Mouse (Mus musculus) intestine, postnatal 0 days (tissue): Measurements from ENCODE around the gene Setd4. TPM values are rescaled to one million over a fixed set of nuclear protein-coding genes. Genes with fewer than 3 reads are reported as not detected.
A peak's percentile ranks its signal among the peaks of the same experiment; 100 is the strongest.

Experiments used
- ATAC-seq: fragments of 200-750 bp; cut with Nextera tagmentation; 2 replicates; pipeline ENCODE4 v1.8.0; 2017; ENCODE audit warnings: mild to moderate bottlenecking, moderate TSS enrichment, moderate library complexity
- H3K27ac ChIP-seq: fragments of 300-500 bp; sonication (generic); 2 replicates; pipeline ENCODE4 v1.5.1; 2014; ENCODE audit warnings: mild to moderate bottlenecking, low read depth, low read length, moderate library complexity
- H3K27me3 ChIP-seq: fragments of 300-500 bp; sonication (generic); replicated peaks from 2 replicates; pipeline ENCODE4 v1.6.1; 2014; ENCODE audit warnings: low read length, mixed read lengths; ENCODE audit not compliant: control insufficient read depth, insufficient read depth
- H3K36me3 ChIP-seq: fragments of 300-500 bp; sonication (generic); 2 replicates; pipeline ENCODE4 v1.6.1; 2014; ENCODE audit warnings: mild to moderate bottlenecking, moderate library complexity; ENCODE audit not compliant: control insufficient read depth, insufficient read depth
- H3K4me1 ChIP-seq: fragments of 300-500 bp; sonication (generic); replicated peaks from 2 replicates; pipeline ENCODE4 v1.6.1; 2014; ENCODE audit warnings: antibody characterized with exemption, low read length, mixed read lengths; ENCODE audit not compliant: control insufficient read depth, insufficient read depth
- H3K4me2 ChIP-seq: fragments of 300-500 bp; sonication (generic); replicated peaks from 2 replicates; pipeline ENCODE4 v1.6.1; 2014; ENCODE audit warnings: low read depth, mild to moderate bottlenecking, moderate library complexity
- H3K4me3 ChIP-seq: fragments of 300-500 bp; sonication (generic); 2 replicates; pipeline ENCODE4 v1.5.1; 2014; ENCODE audit warnings: low read depth, low read length
- H3K9ac ChIP-seq: fragments of 300-500 bp; sonication (generic); 2 replicates; pipeline ENCODE4 v1.6.1; 2014; ENCODE audit warnings: mild to moderate bottlenecking, low read depth, low read length
- H3K9me3 ChIP-seq: fragments of 300-500 bp; sonication (generic); 2 replicates; pipeline ENCODE4 v1.6.1; 2016; ENCODE audit warnings: mixed run types; ENCODE audit not compliant: control insufficient read depth
- CTCF ChIP-seq: sonication (generic); IDR thresholded peaks from 2 replicates; pipeline ENCODE4 v1.5.1; 2016; ENCODE audit warnings: low read depth, mild to moderate bottlenecking, control low read depth, antibody characterized with exemption, moderate library complexity
- WGBS: fragments of 180-500 bp; shearing (Covaris S2); extraction: QIAGEN DNeasy Blood & Tissue Kit; methylation state at CpG from one replicate; pipeline ENCODE4 v1.1.7; 2014; 5-methylcytosine and 5-hydroxymethylcytosine counted together
- polyA plus RNA-seq: library from polyadenylated mRNA; unstranded; fragments of >200 nt; fragmentation: Nextera tagmentation; extraction: Ambion mirVana; gene quantifications from 2 replicates; pipeline ENCODE4 v1.2.1, GENCODE M21; 2015

The Setd4 gene
- polyA plus RNA-seq, 1 experiment from 2014 or later, result 4.3 TPM

DNA sequence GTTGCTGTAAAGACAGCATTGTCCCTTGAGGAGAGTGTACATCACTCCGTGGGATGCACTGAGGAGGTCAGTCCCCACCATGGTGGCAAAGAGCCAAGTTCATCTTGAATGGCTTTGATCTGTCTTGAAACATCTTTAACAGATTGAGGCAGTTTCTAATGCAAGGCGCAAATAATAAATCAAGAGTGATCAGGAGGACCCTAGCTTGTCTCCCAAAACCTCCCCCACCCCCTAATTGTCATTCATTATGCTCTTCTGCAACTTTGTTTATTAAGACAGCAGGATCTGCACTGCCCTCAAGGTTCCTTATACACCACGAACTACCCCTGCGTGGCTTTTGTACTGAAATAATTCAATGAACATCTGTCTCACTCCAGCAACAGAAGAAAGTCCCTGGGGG lies 1.7 kb upstream of the Setd4 start, which contains the start of gene Cbr1:
Gene Cbr1 (plus strand): TSS at position 301 of the 400 bp plus-strand sequence.
- H3K27ac ChIP-seq, result no peak within 1 kb of the TSS
- no peaks in the 10 kb centered on the region for H3K27me3 ChIP-seq
- H3K9ac ChIP-seq, result no peak within 1 kb of the TSS
- H3K4me2 ChIP-seq, result peak within 1 kb of the TSS; percentile 89
- WGBS, result 76% methylated on average over 4 of the region's 4 CpGs
- no peak for ATAC-seq
- peaks cover 3% of the 10 kb centered on the region for H3K4me1 ChIP-seq
- no peak for TF ChIP-seq CTCF
- H3K9me3 ChIP-seq, result no peaks in the 10 kb centered on the region
- peaks cover 6% of the 10 kb centered on the region; the same call in 1 of the 2 replicates for H3K36me3 ChIP-seq
- peak within 1 kb of the TSS; percentile 42; the same call in 1 of the 2 replicates for H3K4me3 ChIP-seq

- peaks cover 3% of the 10 kb centered on the region for H3K4me1 ChIP-seq
- peak overlapping the region; percentile 89 for H3K4me2 ChIP-seq
- no peaks in the 10 kb centered on the region for H3K27me3 ChIP-seq
- no peak for ATAC-seq
- WGBS, result 6% methylated on average over 16 of the region's 16 CpGs
- no peaks in the 10 kb centered on the region for H3K9me3 ChIP-seq
- no peak for TF ChIP-seq CTCF
- H3K9ac ChIP-seq, result peak overlapping the region; percentile 48
- H3K4me3 ChIP-seq, result peak overlapping the region; percentile 42
- H3K36me3 ChIP-seq, result peaks cover 1% of the 10 kb centered on the region; the same call in 1 of the 2 replicates
- H3K27ac ChIP-seq, result peak overlapping the region; percentile 87
These were observed 662 bp upstream of the Setd4 start for GRCm38 (mm10) chr16:93604481-93604969.

DNA sequence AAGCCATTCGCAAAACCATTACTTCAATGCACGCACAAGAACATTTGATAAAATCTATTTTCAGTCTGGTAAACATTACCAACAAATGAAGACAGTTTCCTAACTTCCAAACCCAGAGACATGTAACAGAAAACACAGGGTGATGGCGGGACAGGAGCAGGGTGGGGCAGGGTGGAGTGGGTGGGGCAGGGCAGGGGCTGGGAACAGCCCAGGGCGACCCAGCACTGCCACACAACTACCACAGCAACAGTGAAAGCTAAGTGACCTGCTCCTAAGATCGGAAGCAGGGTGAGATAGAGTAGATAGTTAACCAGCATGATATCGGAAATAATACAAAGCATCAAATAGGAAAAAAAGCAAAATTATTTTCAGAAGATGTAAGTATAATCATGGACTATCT lies 4.4 kb downstream of the Setd4 start:
- H3K9ac ChIP-seq, result no peak overlapping the region
- no peaks in the 10 kb centered on the region for H3K9me3 ChIP-seq
- WGBS, result 80% methylated on average over 6 of the region's 6 CpGs
- H3K27ac ChIP-seq, result no peak overlapping the region
- H3K4me2 ChIP-seq, result no peak overlapping the region
- no peak for TF ChIP-seq CTCF
- H3K4me1 ChIP-seq, result no peaks in the 10 kb centered on the region; the same call in 1 of the 2 replicates
- no peaks in the 10 kb centered on the region for H3K27me3 ChIP-seq
- H3K36me3 ChIP-seq, result peaks cover 3% of the 10 kb centered on the region
- ATAC-seq, result no peak
- H3K4me3 ChIP-seq, result no peak overlapping the region

GRCm38 (mm10) chr16:93597551-93597950 lies 6.3 kb downstream of the Setd4 start:
- ATAC-seq, result no peak
- Histone ChIP-seq H3K36me3 (peaks cover 12% of the 10 kb centered on the region), H3K4me3 (no peak overlapping the region), H3K4me2 (no peak overlapping the region), H3K27me3 (no peaks in the 10 kb centered on the region), H3K9ac (no peak overlapping the region), H3K27ac (no peak overlapping the region), H3K4me1 (no peaks in the 10 kb centered on the region), H3K9me3 (no peaks in the 10 kb centered on the region)
- WGBS, result 96% methylated on average over 9 of the region's 9 CpGs
- TF ChIP-seq CTCF, result no peak

DNA sequence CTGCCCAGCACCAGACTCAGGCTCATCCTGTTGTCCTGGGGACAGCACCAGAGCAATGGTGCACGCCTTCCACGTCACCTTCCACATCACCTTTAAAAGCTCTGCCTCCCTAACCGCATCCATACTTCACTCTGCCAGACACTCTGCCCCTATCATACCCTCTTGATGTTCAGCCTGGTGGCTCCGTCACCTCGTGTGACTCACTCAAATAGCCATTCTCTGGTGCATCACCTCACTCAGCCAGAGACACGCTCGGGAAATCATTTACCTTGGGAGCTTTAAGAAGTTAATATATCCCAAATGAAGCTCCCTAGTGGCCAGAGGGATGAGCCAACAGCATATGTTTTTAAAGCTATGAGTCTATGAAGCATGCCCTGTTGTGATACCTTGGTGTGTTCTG lies 7.1 kb downstream of the Setd4 start:
- Histone ChIP-seq H3K36me3 (peaks cover 12% of the 10 kb centered on the region), H3K4me3 (no peak overlapping the region), H3K9ac (no peak overlapping the region), H3K4me1 (no peaks in the 10 kb centered on the region), H3K27ac (no peak overlapping the region), H3K4me2 (no peak overlapping the region), H3K27me3 (no peaks in the 10 kb centered on the region), H3K9me3 (no peaks in the 10 kb centered on the region)
- 93% methylated on average over 7 of the region's 7 CpGs for whole genome bisulfite sequencing
- TF ChIP-seq CTCF, result no peak
- no peak for ATAC-seq

GRCm38 (mm10) chr16:93595766-93596165 lies 8.1 kb downstream of the Setd4 start:
- no peak for ATAC-seq
- H3K4me2 ChIP-seq, result no peak overlapping the region
- no peaks in the 10 kb centered on the region for H3K9me3 ChIP-seq
- H3K4me1 ChIP-seq, result no peaks in the 10 kb centered on the region
- H3K27ac ChIP-seq, result no peak overlapping the region
- no peaks in the 10 kb centered on the region for H3K27me3 ChIP-seq
- H3K9ac ChIP-seq, result no peak overlapping the region
- no peak overlapping the region for H3K4me3 ChIP-seq
- 77% methylated on average over 5 of the region's 5 CpGs for WGBS
- peaks cover 15% of the 10 kb centered on the region for H3K36me3 ChIP-seq
- TF ChIP-seq CTCF, result no peak

- TF ChIP-seq CTCF, result no peak
- no peak for ATAC-seq
- Histone ChIP-seq H3K4me2 (no peak overlapping the region), H3K27ac (no peak overlapping the region), H3K9me3 (no peaks in the 10 kb centered on the region), H3K36me3 (peaks cover 24% of the 10 kb centered on the region), H3K9ac (no peak overlapping the region), H3K4me1 (no peaks in the 10 kb centered on the region), H3K27me3 (no peaks in the 10 kb centered on the region), H3K4me3 (no peak overlapping the region)
- 92% methylated on average over 10 of the region's 10 CpGs for WGBS
These were observed 9.4 kb downstream of the Setd4 start for GRCm38 (mm10) chr16:93594448-93594847.
